Mouse (Mus musculus): ENCODE measurements at regions not wholly inside any gene's neighbourhood (a gene's known extent, or its start where the extent isn't known, plus 50 kb on each side); places are given as distances from the start of the nearest gene placed in this dataset.

DNA sequence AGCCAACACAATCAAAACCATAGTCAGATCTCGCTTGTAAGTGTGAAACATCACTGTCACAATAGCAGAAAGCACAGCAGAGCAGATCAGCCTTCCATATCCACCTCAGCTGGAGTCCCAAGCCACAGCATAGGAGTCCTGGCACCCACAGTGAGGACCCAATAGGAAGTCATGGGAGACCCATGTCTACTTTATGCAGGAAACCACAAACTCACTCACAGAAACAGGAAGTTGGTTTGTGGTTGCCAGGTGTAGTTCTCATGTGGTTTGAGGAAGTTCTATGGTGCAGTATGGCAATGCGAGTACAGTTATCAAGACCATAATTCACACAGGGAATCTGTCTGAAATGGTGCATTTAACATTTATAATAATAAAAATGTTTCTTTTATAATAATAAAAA lies 77.6 kb upstream of the Kctd3 start:
- TF ChIP-seq CTCF (IDR thresholded peaks at IDR 0.05; ENCODE audit: low read depth, low read length) (no peak), TAL1 (conservative IDR thresholded peaks at IDR 0.05; ENCODE audit: low read depth, low read length) (no peak)
